Mouse (Mus musculus): ENCODE results near the gene Smarca4. TPM values are rescaled to one million over a fixed set of nuclear protein-coding genes. Genes with fewer than 3 reads are reported as not detected.
"Not testable (repeated sequence)": the region's sequence is repeated elsewhere in the genome, so short reads cannot be mapped to it uniquely, and the experiment has no call there.

The Smarca4 gene
- polyA plus RNA-seq, 1 experiment from 2014 or later = 171 TPM

DNA sequence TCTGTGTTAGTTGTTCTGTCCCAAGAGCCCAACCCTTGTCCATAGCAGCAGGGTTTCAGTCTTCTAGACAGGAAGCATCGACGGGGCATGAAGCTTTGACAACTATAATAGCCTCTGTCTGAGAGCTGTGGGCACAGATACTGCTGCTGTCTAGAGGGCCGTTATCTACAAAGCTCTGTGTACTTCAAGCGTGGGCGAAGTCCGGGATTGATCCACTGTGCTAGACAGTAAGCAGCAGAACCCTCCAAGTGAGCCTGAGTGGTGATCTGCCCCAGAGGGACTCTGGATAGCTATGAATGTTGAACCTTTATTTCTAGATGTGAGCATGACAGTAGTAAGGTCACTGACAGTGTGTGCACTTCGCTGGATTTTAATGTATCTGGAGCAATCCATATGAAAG, 72.6 kb downstream of the Smarca4 start:
- H3K27ac ChIP-seq = no peak overlapping the region
- no peaks in the 10 kb centered on the region for H3K9me3 ChIP-seq (replicated peaks)
- H3K4me3 ChIP-seq = no peak overlapping the region
- no peaks in the 10 kb centered on the region for H3K4me1 ChIP-seq
- 95% methylated on average over 7 of the region's 7 CpGs for WGBS
- no peaks in the 10 kb centered on the region for H3K27me3 ChIP-seq (ENCODE audit: low read depth, poor library complexity, severe bottlenecking)
- H3K36me3 ChIP-seq = peaks cover 100% of the 10 kb centered on the region
- no peak for DNase-seq (ENCODE audit: low spot score)

GRCm38 (mm10) chr9:21690031-21690430, 74.1 kb downstream of the Smarca4 start:
- Histone ChIP-seq H3K27ac (no peak overlapping the region), H3K9me3 (replicated peaks) (no peaks in the 10 kb centered on the region), H3K4me3 (no peak overlapping the region), H3K36me3 (peaks cover 100% of the 10 kb centered on the region), H3K4me1 (no peaks in the 10 kb centered on the region), H3K27me3 (ENCODE audit: low read depth, poor library complexity, severe bottlenecking) (no peaks in the 10 kb centered on the region)
- 91% methylated on average over 3 of the region's 3 CpGs for WGBS
- DNase-seq (ENCODE audit: low spot score) = no peak

DNA sequence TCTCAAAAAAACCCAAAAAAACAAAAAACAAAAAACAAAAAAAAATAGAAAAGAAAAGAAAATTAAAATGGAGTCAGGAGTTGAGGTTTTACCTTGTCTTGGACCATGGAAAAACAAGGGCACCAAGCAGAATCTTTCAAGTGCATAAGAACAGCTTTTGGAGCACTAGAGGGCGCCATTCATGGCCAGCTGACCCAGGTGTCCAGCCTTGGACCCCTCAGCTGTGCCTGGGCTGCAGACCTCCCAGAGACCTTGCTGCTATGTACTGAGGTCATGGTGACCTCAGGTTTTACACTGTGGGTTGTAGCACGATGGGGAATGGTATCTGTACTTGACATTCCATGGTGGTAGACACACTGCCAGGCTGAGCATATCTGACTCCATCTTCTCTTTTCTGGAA, 75.9 kb downstream of the Smarca4 start:
- no peak overlapping the region for H3K27ac ChIP-seq
- no peak overlapping the region for H3K4me3 ChIP-seq
- H3K4me1 ChIP-seq = no peaks in the 10 kb centered on the region
- no peaks in the 10 kb centered on the region for H3K9me3 ChIP-seq (replicated peaks)
- peak; percentile 41 for DNase-seq (ENCODE audit: low spot score)
- no peaks in the 10 kb centered on the region for H3K27me3 ChIP-seq (ENCODE audit: low read depth, poor library complexity, severe bottlenecking)
- peaks cover 99% of the 10 kb centered on the region for H3K36me3 ChIP-seq
- WGBS = 54% methylated on average over 2 of the region's 2 CpGs

DNA sequence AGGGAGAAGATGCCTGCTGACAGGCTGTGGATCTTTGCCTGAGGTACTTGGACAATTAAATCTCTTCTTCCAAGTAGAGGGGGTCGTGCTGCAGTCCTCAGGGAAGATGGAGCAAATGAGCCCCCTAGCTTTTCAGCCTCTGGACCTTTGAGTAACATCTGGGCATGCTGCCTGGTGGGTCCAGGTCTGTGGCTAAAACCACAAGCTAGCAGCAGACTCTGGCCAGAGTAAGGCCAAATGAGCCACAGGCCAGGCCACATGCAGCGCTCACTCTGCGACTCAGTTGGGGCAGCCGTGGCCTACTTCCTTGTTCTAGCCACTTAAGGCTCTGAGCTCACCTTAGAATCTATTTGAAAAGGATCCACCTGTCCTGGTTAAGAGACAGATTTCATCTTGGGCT, 76.5 kb downstream of the Smarca4 start:
- no peaks in the 10 kb centered on the region for H3K9me3 ChIP-seq (replicated peaks)
- no peak overlapping the region for H3K4me3 ChIP-seq
- over 99% methylated on average over 4 of the region's 4 CpGs for WGBS
- H3K4me1 ChIP-seq = no peaks in the 10 kb centered on the region
- peaks cover 99% of the 10 kb centered on the region for H3K36me3 ChIP-seq
- DNase-seq (ENCODE audit: low spot score) = no peak
- H3K27ac ChIP-seq = no peak overlapping the region
- H3K27me3 ChIP-seq (ENCODE audit: low read depth, poor library complexity, severe bottlenecking) = no peaks in the 10 kb centered on the region

DNA sequence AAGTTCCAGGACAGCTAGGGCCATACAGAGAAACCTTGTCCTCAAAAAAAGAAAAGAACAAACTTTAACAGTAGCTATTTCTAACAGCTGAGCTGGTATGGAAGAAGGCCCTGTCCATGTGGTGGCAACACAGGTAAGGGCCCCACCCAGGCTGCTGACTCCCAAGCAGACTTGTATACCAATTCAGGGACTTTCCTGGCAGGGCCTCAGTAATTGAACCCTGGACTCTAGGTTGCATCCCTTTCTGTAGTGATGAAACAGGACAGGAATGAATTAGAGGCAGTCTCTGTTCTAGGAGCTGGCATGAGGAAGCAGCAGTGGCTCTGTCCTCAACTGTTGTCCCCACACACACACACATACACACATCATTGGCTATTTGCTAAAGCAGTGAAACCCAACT, 78.1 kb downstream of the Smarca4 start:
- Histone ChIP-seq H3K36me3 (peaks cover 98% of the 10 kb centered on the region), H3K27ac (no peak overlapping the region), H3K4me3 (no peak overlapping the region), H3K27me3 (ENCODE audit: low read depth, poor library complexity, severe bottlenecking) (no peaks in the 10 kb centered on the region), H3K9me3 (replicated peaks) (no peaks in the 10 kb centered on the region), H3K4me1 (no peaks in the 10 kb centered on the region)
- no peak for DNase-seq (ENCODE audit: low spot score)

- no peaks in the 10 kb centered on the region for H3K9me3 ChIP-seq (replicated peaks)
- H3K4me3 ChIP-seq = no peak overlapping the region
- peaks cover 98% of the 10 kb centered on the region for H3K36me3 ChIP-seq
- no peaks in the 10 kb centered on the region for H3K27me3 ChIP-seq (ENCODE audit: low read depth, poor library complexity, severe bottlenecking)
- no peaks in the 10 kb centered on the region for H3K4me1 ChIP-seq
- DNase-seq (ENCODE audit: low spot score) = no peak
- WGBS = 93% methylated on average over 5 of the region's 5 CpGs
- H3K27ac ChIP-seq = no peak overlapping the region
Observed at GRCm38 (mm10) chr9:21695229-21695792, 79.3 kb downstream of the Smarca4 start.

DNA sequence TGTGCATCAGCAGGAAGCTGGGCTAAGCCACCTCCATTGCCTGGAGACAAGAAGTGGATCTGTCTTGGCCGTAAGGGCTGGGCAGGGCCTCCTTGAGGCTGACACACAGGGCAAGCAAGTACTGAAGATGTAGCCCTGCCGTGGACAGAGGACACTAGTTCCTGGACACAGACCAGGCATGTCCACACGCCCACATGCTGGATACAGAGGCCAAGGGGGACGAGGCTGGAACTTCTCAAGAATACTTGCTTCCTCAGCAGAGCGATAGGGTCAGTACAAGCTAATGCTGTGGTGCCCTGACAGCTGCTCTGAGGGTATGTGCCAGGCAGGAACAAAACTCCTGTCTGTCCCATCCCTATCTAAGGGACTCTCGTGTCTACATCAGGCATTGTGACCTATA, 81.2 kb downstream of the Smarca4 start:
- Histone ChIP-seq H3K27me3 (ENCODE audit: low read depth, poor library complexity, severe bottlenecking) (no peaks in the 10 kb centered on the region), H3K9me3 (replicated peaks) (no peaks in the 10 kb centered on the region), H3K4me1 (no peaks in the 10 kb centered on the region), H3K4me3 (no peak overlapping the region), H3K27ac (no peak overlapping the region), H3K36me3 (peaks cover 98% of the 10 kb centered on the region)
- WGBS = 91% methylated on average over 6 of the region's 6 CpGs
- no peak for DNase-seq (ENCODE audit: low spot score)

DNA sequence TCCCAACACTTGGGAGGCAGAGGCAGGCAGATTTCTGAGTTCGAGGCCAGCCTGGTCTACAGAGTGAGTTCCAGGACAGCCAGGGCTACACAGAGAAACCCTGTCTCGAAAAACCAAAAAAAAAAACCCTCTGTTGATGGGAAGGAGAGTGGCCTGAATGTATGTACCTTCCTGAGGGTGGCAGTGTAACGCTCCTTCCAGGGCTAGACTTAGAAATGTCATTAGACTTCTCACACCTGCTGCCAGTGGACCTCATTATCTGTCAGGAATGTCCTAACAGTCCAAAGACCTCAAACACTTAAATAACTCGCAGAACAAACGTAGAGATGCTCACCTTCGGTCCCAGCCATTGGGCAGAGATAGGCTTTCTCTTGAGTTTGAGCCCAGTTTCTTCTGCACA, 83.3 kb downstream of the Smarca4 start:
- H3K36me3 ChIP-seq = peaks cover 98% of the 10 kb centered on the region
- not testable (repeated sequence) for H3K4me1 ChIP-seq; H3K4me3 ChIP-seq; H3K27me3 ChIP-seq (ENCODE audit: low read depth, poor library complexity, severe bottlenecking); DNase-seq (ENCODE audit: low spot score); H3K9me3 ChIP-seq (replicated peaks); H3K27ac ChIP-seq
- 95% methylated on average over 6 of the region's 6 CpGs for WGBS

- Histone ChIP-seq H3K27me3 (ENCODE audit: low read depth, poor library complexity, severe bottlenecking) (no peaks in the 10 kb centered on the region), H3K36me3 (peaks cover 98% of the 10 kb centered on the region), H3K4me3 (no peak overlapping the region), H3K27ac (no peak overlapping the region), H3K4me1 (no peaks in the 10 kb centered on the region), H3K9me3 (replicated peaks) (no peaks in the 10 kb centered on the region)
- WGBS = 94% methylated on average over 14 of the region's 14 CpGs
- DNase-seq (ENCODE audit: low spot score) = no peak
Observed at GRCm38 (mm10) chr9:21701091-21701490, 85.1 kb downstream of the Smarca4 start.

DNA sequence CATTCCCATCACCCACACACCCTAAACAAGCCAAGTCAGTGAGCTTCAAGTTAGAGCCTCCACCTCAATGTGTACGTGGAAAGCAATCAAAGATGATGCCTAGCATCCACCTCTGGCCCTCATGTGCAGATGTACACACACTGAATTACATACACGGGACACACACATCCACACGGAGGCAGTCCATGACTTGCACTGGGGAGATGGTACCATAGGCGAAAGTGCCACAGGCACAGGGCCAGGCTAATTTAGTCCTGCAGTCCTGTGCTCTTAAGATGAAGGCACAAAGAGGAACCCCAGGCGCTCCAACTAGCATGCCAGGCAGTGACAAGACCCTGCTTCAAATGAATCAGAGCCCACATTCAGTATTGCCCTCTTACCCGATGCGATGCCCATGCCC, 87.5 kb downstream of the Smarca4 start:
- no peak for DNase-seq (ENCODE audit: low spot score)
- H3K27ac ChIP-seq = no peak overlapping the region
- peaks cover 100% of the 10 kb centered on the region for H3K36me3 ChIP-seq
- H3K4me1 ChIP-seq = no peaks in the 10 kb centered on the region
- no peak overlapping the region for H3K4me3 ChIP-seq
- H3K27me3 ChIP-seq (ENCODE audit: low read depth, poor library complexity, severe bottlenecking) = no peaks in the 10 kb centered on the region
- WGBS = 96% methylated on average over 7 of the region's 7 CpGs
- no peaks in the 10 kb centered on the region for H3K9me3 ChIP-seq (replicated peaks)

GRCm38 (mm10) chr9:21706085-21706484, 90.1 kb downstream of the Smarca4 start:
- Histone ChIP-seq H3K4me1 (no peaks in the 10 kb centered on the region), H3K27me3 (ENCODE audit: low read depth, poor library complexity, severe bottlenecking) (no peaks in the 10 kb centered on the region), H3K9me3 (replicated peaks) (no peaks in the 10 kb centered on the region), H3K4me3 (no peak overlapping the region), H3K36me3 (peaks cover 88% of the 10 kb centered on the region), H3K27ac (no peak overlapping the region)
- no peak for DNase-seq (ENCODE audit: low spot score)
- WGBS = 83% methylated on average over 4 of the region's 4 CpGs

DNA sequence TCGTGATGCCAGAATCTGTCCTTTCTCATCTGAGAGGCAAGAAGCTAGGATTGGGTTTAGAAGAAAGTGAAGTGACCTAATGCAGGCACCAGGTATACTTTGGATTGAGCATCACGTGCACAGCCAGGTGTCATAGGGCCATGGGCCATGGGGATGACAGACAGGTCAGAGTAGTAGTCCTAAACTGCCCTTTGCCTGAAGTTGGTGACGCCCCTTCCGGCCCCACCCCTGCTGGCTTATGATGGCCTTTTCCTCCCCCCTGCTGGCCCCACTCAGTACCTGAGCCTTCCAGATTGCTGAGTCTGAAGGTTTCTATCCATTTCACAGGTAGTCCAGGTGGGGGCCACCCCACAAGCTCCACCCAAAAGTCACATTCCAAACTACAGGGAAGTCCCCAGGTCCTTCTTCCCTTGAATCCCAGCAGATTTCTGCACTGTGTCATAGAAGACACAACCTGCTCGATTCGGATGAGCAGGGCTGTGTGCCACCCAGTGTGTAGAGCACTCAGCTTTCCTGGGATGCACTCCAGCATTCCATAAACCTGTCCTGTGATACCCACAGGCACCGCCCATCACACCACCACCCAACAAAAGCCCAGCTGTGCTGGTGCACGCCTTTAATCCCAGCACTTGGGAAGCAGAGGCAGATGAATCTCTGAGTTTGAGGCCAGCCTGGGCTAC, 90.8 kb downstream of the Smarca4 start:
- H3K36me3 ChIP-seq = peaks cover 82% of the 10 kb centered on the region
- WGBS = 90% methylated on average over 8 of the region's 8 CpGs
- no peak overlapping the region for H3K27ac ChIP-seq
- no peaks in the 10 kb centered on the region for H3K9me3 ChIP-seq (replicated peaks)
- no peaks in the 10 kb centered on the region for H3K27me3 ChIP-seq (ENCODE audit: low read depth, poor library complexity, severe bottlenecking)
- no peak for DNase-seq (ENCODE audit: low spot score)
- no peak overlapping the region for H3K4me3 ChIP-seq
- no peaks in the 10 kb centered on the region for H3K4me1 ChIP-seq

- 97% methylated on average over 3 of the region's 3 CpGs for WGBS
- Histone ChIP-seq H3K9me3 (replicated peaks) (no peaks in the 10 kb centered on the region), H3K27me3 (ENCODE audit: low read depth, poor library complexity, severe bottlenecking) (no peaks in the 10 kb centered on the region), H3K4me1 (no peaks in the 10 kb centered on the region), H3K36me3 (peaks cover 68% of the 10 kb centered on the region), H3K27ac (no peak overlapping the region), H3K4me3 (no peak overlapping the region)
- no peak for DNase-seq (ENCODE audit: low spot score)
Observed at GRCm38 (mm10) chr9:21709340-21709739, 93.4 kb downstream of the Smarca4 start.

- Histone ChIP-seq H3K9me3 (replicated peaks) (no peaks in the 10 kb centered on the region), H3K4me3 (no peak overlapping the region), H3K36me3 (peaks cover 12% of the 10 kb centered on the region), H3K27ac (no peak overlapping the region), H3K4me1 (no peaks in the 10 kb centered on the region), H3K27me3 (ENCODE audit: low read depth, poor library complexity, severe bottlenecking) (no peaks in the 10 kb centered on the region)
- no peak for DNase-seq (ENCODE audit: low spot score)
- 62% methylated on average over 4 of the region's 4 CpGs for WGBS
Observed at GRCm38 (mm10) chr9:21715298-21715697, 99.3 kb downstream of the Smarca4 start.

Measured in limb, embryonic 10.5 days (tissue).